Mouse (Mus musculus): ENCODE measurements around the gene Trim12a.
"Not testable (repeated sequence)": the region's sequence is repeated elsewhere in the genome, so short reads cannot be mapped to it uniquely, and the experiment has no call there.

DNA sequence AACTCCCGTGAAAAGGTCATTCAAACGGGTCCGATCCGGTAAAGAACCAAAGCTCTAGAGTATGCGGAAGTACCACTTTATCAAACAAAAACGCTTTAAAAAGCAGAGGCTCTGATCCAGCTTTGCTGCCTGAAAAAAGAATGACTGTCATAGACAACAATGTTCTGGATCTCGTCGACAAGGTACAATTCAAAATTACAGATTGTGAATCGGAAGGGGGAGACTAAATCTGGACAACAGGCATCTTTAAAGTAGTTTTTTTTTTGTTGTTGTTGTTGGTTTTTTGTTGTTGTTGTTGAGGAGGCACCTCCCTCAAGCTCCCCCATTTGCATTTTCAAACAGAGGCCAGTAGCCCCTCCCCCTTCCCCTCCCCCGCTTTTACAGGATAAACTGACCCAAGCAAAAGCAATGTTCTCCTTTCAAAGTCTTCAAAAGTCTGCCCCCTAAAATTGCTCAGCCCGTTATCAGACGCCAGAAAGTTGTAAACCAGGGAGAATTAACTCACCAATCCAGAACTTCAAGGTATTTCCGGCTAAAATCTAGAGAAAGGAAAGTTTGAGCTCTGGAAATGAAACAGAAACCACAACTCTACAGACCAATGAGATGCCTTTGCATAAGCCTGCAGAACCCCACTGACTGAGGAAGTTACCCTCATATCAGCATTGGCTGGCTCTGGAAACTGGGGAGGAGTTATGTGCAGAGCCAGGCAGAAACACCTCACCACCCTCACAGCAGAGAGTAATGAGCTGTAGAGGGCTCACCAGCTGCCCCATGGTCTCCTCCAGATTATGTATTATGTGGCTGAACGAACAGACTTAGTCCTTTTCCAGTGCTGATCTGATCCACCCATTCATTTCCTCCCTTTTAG lies 27.5 kb downstream of the Trim12a start, which contains the start of gene Trim5:
- not testable (repeated sequence) for TF ChIP-seq POLR2A (IDR thresholded peaks at IDR 0.05; ENCODE audit: borderline replicate concordance, low read depth, low read length); CTCF (IDR thresholded peaks at IDR 0.05; ENCODE audit: low read depth, low read length)
